21 mouse cellular contexts compared by ENCODE assay signal in the genomic region with DNA sequence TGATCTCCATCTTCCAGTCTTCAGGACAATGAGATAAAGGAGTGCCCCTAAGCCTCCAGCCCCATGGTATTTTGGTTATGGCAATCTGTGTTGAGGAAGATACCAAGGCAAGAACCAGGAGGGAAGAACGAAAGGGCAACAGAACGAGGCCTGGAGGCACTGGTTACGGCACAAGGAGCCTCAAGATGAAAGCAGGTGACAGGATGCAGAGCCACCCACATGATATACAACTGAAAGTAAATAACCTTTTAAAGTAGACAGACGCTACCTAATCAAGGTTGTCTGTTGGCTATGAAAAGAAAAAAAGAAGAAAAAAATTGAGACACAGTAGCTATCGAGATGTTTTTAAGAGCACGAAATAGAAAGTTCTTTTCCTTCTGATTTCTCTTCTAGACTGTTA. TPM values are rescaled to one million over a fixed set of nuclear protein-coding genes. Genes with fewer than 3 reads are reported as not detected.
DNase-seq lines count a peak whose midpoint lies in the region; ATAC-seq lines count a peak whose summit lies in the region.
"Had no signal": no experiment of that assay in that cellular context is flagged by ENCODE, and none has a peak within 500 bp of the region (broad histone marks: within the 10 kb centered on the region; RNA-seq: fewer than 3 reads in every experiment).

No protein-coding gene starts in this region.

- ATAC-seq in CD4-positive, CD25-positive, alpha-beta regulatory T cell, adult 4 months = peak; percentile 81
- ATAC-seq: forebrain, embryonic 14.5 days; forebrain, embryonic 16.5 days had no signal

- DNase-seq in CD4-positive helper T cell, adult 2 months (ENCODE audit: low read depth, low spot score) = peak; percentile 19
- peak; percentile 16 for DNase-seq in induced T-regulatory cell, adult 2 months (ENCODE audit: low read depth)
- peak; percentile 10 for DNase-seq in naive thymus-derived CD4-positive, alpha-beta T cell, adult 2 months (ENCODE audit: low read depth)
- DNase-seq in left cerebral cortex, postnatal 14 days (ENCODE audit: low spot score in 2 of 2) = no peak
- no peak for DNase-seq in thymus, adult 18-20 months
- no peak for DNase-seq in frontal cortex, postnatal 36 days (ENCODE audit: low spot score in 2 of 2)
- DNase-seq: adrenal gland, adult 8-10 months; adrenal gland, postnatal 14 days; adrenal gland, postnatal 36 days; B cell, adult 2 months; cerebellum, adult 11-12 months; cerebellum, adult 2 months; cerebellum, adult 9-10 months; cerebellum, postnatal 10 days; cerebellum, postnatal 25 days; embryo, embryonic 11 days had no signal

- intact Hi-C loops in left cerebral cortex, postnatal 14 days (cut with DNase I) = no loop called here

RNA-seq across cellular contexts. Expression of gene Me3, which starts 16.0 kb away (rescaled TPM):
- under 1 TPM in 1 of 2 experiments, not detected in 1; 0.11 TPM for polyA plus RNA-seq in CD4-positive, CD25-positive, alpha-beta regulatory T cell, adult 4 months (2017; shearing (Covaris generic))
- 10 to 100 TPM; 80.8 to 94.6 TPM for total RNA-seq in left cerebral cortex, postnatal 14 days (2021)
- total RNA-seq: MEL had no signal
- polyA plus RNA-seq: erythroblast, embryonic 14.5 days had no signal

Comparison
In these comparisons a context has a peak if more than half of its experiments do, and no peak if none do; other contexts are left out.
1. DNase-seq: peak in CD4-positive helper T cell, adult 2 months (single experiment), induced T-regulatory cell, adult 2 months (single experiment) and naive thymus-derived CD4-positive, alpha-beta T cell, adult 2 months (single experiment); none in left cerebral cortex, postnatal 14 days (0 of 2), thymus, adult 18-20 months (0 of 2) and frontal cortex, postnatal 36 days (0 of 2).